Mouse (Mus musculus) kidney, postnatal 36 days (tissue): ENCODE measurements at regions not wholly inside any gene's neighbourhood (a gene's known extent, or its start where the extent isn't known, plus 50 kb on each side); places are given as distances from the start of the nearest gene placed in this dataset.
A peak's percentile ranks its signal among the peaks of the same experiment; 100 is the strongest.

Source experiments
- DNase-seq, 2 experiments: peaks; one replicate each; pipeline ENCODE4 v3.0.0; 2021 to 2022; ENCODE audit warnings: mixed read lengths in 2 of 2

GRCm38 (mm10) chr7:35948794-35949193, 146.0 kb upstream of the Zfp507 start:
- no peak for DNase-seq

DNA sequence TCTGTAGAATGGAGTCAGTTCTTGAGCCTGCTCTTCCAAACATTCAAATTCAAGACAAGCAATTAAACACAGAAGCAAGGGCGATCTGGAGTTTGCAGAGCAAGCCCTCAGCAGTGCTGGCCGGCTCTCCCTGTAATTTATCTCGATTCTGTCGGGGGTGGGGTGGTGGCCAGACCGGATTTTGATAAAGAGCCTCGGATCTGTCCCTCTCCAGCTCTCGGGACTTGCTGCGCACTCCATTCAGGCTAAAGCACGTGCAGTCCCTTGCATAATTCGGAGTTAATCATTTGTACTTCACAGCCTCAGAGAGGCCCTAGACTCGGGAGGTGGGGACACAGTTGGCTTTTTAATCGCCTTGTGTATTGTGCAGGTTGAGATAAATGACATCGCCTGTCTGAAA, 145.6 kb upstream of the Zfp507 start:
- peak; percentile 32 to 35 for DNase-seq

DNA sequence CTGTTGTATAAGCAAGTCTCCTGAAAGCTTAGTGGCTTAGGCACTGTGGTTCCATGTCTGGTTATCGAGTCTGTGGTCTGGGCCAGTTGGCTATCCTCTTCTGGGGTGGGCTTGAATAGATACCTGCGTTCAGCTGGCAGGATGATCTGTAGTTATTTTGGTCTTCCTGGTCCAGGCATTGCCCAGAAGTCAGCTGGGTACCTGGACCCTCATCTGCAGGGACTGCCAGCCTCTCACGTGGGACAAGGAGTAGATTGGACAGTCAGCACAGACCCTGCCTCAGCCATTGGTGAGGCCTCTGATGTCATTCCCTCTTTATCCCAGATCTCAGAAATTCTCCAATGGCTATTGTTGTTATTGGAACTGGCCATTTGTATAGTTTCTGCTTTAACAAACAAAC, 138.3 kb upstream of the Zfp507 start:
- DNase-seq = no peak

GRCm38 (mm10) chr7:35938123-35938869, 135.5 kb upstream of the Zfp507 start:
- DNase-seq = no peak

- DNase-seq = no peak
These were observed 123.9 kb upstream of the Zfp507 start for GRCm38 (mm10) chr7:35926749-35927148.

DNA sequence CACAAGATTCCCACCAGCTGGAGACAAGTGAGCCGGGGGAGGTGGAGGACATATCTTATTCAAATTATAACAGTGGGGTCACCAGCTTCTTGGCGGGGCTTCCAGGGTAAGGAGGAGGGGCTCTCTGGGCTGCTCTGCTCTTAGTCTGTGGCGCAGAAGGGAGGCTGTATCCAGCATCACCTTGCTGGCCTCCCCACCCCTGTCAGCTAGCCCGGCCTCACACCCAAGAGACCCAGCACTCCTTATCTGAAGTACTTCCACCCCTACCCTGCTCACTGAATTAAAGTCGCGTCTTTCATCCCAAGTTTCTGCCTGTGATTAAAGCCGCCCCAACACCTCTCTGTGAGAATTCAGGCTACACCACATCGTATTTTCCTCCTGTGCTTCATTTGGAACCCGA, 119.8 kb upstream of the Zfp507 start:
- DNase-seq = no peak

GRCm38 (mm10) chr7:35920884-35921283, 118.1 kb upstream of the Zfp507 start:
- DNase-seq = no peak

DNA sequence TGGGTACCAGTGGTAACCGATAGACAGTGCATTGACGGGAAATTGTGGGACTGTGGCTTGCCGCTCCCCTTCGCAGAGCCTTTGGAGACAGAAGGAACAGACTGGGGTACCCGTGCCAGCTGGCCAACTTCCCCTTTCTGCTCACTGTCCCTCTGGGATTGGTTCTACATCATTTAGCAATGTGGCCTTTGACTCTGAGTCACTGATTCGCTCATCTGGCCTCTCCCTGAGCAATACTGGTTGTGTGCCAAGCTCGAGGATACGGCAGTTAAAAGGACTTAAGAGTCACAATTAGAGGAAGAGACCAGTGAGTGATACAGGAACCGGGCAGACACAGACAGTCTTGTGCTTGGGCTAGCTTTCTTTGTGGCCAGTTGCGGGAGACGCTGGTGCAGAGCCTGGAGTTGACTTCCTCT, 117.4 kb upstream of the Zfp507 start:
- DNase-seq = peak; percentile 6 to 38

DNA sequence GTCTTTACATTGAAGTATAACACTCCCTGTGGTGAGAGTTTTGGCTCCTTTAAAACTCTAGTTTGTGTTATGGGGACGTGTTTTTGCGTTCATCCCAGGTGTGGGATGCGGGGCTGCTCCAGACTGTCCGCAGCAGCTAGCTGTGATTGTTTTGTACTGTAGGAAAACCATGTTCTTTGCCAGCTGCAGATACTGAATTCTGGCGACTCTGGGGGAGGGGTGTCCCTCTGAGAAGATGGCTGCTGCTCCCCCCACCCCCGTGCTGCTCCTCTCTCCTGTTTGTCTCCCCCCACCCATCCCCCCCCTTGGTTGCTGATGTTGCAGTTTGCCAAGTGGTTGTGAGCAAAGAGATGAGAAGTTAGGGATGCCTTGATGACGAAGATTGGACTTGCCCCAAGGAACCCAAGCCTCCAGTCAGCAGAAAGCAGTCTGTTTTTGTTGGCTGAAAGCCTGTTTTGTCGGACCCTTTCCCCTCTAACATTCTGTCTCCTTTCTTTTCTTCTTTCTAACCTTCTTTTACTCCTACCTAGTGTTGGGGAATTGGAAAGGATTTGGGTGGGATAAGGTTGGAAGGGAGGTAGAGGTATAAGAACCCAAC, 107.4 kb upstream of the Zfp507 start:
- no peak for DNase-seq

GRCm38 (mm10) chr7:35901942-35902381, 99.2 kb upstream of the Zfp507 start:
- peak; percentile 37 to 80 for DNase-seq

GRCm38 (mm10) chr7:35898701-35899445, 96.1 kb upstream of the Zfp507 start:
- DNase-seq = no peak

DNA sequence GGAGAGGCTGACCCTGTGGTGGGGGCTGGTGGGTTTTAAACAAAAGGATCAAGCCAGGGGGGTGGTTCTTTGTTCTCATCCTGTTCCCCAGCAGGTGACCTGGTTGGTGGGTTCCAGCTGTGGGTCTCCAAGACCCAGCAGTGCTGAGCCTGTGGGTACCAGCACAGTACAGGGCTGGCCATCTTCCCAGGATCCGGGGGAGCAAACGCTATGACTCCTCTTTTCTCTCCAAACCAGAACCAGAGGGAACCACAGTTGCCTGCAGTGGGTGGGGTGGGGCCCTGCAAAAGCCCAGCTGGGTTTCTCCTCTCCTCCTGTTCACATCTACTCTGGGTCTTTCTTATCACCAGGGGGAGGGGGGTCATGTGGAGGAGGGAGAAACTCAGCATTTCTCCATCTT, 90.5 kb upstream of the Zfp507 start:
- no peak for DNase-seq

DNA sequence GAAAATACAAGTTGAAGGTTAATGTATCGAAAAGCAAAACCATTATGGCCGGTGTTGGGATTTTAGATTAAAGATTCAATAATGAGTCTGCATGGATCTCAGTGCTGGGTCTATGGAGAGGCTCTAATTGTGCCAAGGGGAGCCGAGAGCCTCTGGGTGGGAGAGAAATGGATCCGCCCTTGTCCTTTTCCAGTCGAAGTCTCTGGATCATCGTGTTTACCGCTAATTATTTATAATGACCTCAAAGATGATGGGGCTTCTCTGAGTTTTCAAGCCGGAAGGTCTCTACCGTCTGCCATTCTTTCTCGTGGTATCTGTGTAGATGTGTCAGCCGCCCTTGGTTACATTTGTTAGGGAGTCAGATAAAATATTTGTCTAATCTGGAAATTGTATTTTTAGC, 83.2 kb upstream of the Zfp507 start:
- no peak for DNase-seq

- peak; percentile 46 to 87 for DNase-seq
These were observed 77.0 kb upstream of the Zfp507 start for GRCm38 (mm10) chr7:35879755-35880304.

DNA sequence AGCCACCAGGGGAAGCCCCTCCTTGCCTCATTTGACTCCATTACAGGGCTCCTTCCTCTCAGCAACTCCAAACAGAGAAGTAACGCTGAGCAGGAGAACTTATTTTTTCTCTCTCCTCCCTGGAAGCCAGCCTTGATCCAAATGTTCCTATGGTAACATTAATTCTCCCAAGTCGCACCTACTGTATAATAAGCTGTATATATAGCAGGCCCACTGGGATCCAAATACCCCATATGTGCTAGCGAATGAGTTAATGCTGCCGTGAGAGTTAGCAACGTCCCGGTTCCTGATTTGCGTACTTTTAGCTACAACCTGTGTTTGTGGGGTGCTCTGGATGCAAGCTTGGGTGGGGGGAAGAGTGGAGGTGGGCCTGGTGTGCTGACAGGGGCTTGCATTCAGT, 75.4 kb upstream of the Zfp507 start:
- no peak for DNase-seq

GRCm38 (mm10) chr7:35861049-35861448, 58.2 kb upstream of the Zfp507 start:
- DNase-seq = no peak

GRCm38 (mm10) chr7:35859601-35860000, 56.8 kb upstream of the Zfp507 start:
- peak; percentile 11 to 68 for DNase-seq

DNA sequence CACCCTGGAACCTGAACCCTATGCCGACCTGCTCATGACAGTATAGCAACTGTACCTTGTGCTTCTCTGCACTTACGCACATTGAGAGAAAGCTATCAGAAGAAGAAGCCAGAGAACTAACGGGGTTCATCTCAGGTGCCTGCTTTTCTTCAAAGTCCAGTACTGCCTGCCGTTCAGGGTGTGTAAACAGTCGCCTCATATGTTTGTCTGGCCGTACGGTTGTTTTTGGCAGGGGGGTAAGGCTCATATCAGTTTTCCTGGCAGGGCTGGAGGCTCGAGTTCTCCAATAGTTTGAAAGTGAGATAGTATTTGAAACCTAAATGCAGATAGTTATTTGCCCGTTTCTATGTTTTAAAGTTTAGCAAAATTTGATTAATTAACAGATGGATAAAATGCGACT, 54.9 kb upstream of the Zfp507 start:
- no peak for DNase-seq
